Mouse (Mus musculus) testis, adult 2 months (tissue): Measurements from ENCODE around the gene Hamp2.

Source experiments
- CTCF ChIP-seq: fragments of 200-500 bp; IDR thresholded peaks from 2 replicates; pipeline ENCODE4 v1.5.1; 2012; ENCODE audit warnings: low read depth, mild to moderate bottlenecking, inconsistent platforms, low read length, moderate library complexity; ENCODE audit not compliant: control insufficient read depth, insufficient read depth, insufficient replicate concordance
- POLR2A ChIP-seq: fragments of 200-500 bp; IDR thresholded peaks from 2 replicates; pipeline ENCODE4 v1.6.1; 2012; ENCODE audit warnings: low read depth, mild to moderate bottlenecking, inconsistent platforms, low read length, moderate library complexity; ENCODE audit not compliant: control insufficient read depth

- TF ChIP-seq POLR2A: no peak
- TF ChIP-seq CTCF: no peak
Measured at GRCm38 (mm10) chr7:30908277-30908991, 16.0 kb downstream of the Hamp2 start.
